8 mouse cellular contexts compared by ENCODE assay signal in the genomic region with DNA sequence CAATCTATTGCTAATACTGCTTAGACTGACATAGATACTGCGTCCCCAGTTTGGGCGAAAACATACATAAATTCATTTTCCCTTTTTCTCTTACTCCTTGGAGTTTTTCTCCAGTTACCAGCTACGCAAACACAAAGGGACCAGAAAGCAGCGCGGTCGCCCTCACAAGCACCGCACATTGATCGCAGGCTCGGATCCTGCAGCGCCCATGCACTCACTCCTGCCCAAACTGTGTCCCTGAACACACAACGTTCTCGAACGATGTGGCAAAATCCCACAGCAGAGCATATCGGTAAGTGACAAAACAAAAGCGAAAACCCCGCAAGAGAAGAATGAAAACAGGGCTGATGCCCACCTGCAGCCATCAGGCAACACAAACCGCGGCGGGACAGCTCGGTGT. TPM values are rescaled to one million over a fixed set of nuclear protein-coding genes. Genes with fewer than 3 reads are reported as not detected.
DNase-seq lines count a peak whose midpoint lies in the region; ATAC-seq and TF ChIP-seq lines count a peak whose summit lies in the region.

No protein-coding gene starts in this region.

- TF ChIP-seq POLR2A in spleen, adult 2 months (IDR thresholded peaks at IDR 0.05; ENCODE audit: low read depth, low read length) = no peak

- no peaks in the 10 kb centered on the region for H3K9me3 ChIP-seq in forebrain, postnatal 0 days (ENCODE audit: low read length)
- no peaks in the 10 kb centered on the region for H3K9me3 ChIP-seq in liver, embryonic 15.5 days (replicated peaks)
- no peaks in the 10 kb centered on the region for H3K9me3 ChIP-seq in stomach, embryonic 16.5 days (replicated peaks; ENCODE audit: control insufficient read depth, low read length)

- under 1% methylated on average over 20 of the region's 20 CpGs for WGBS in spleen, adult 2 months
- WGBS in forebrain, postnatal 0 days = 2% methylated on average over 20 of the region's 20 CpGs
- under 1% methylated on average over 20 of the region's 20 CpGs for WGBS in liver, embryonic 15.5 days (ENCODE audit: insufficient replicate concordance)
- under 1% methylated on average over 20 of the region's 20 CpGs for WGBS in stomach, embryonic 16.5 days

- intact Hi-C loops in gastrocnemius, postnatal 14 days (cut with DNase I; ENCODE audit: low total_unique reads) = no loop called here

- DNase-seq in gastrocnemius, postnatal 25 days = peak; percentile 4
- DNase-seq in gastrocnemius, postnatal 14 days = no peak
- DNase-seq in spleen, adult 2 months (ENCODE audit: low read depth in 1 of 2, low spot score in 2 of 2) = no peak
- DNase-seq in spleen, adult 12 weeks (ENCODE audit: low spot score) = no peak
- no peak for DNase-seq in forebrain, postnatal 0 days
- DNase-seq in spleen, postnatal 10 days (ENCODE audit: low spot score in 2 of 2) = no peak

- H3K4me1 ChIP-seq in spleen, adult 2 months (ENCODE audit: control insufficient read depth, insufficient read depth, insufficient read length) = peaks cover 3% of the 10 kb centered on the region; the same call in 1 of the 2 replicates
- 0 out of 2 replicates have a peak, but pooled peaks cover 4% of the 10 kb centered on the region for H3K4me1 ChIP-seq in forebrain, postnatal 0 days (ENCODE audit: insufficient read depth)
- 0 out of 2 replicates have a peak, but pooled peaks cover 2% of the 10 kb centered on the region for H3K4me1 ChIP-seq in liver, embryonic 15.5 days (replicated peaks)
- H3K4me1 ChIP-seq in stomach, embryonic 16.5 days (ENCODE audit: control insufficient read depth, insufficient read depth, low read length) = no peaks in the 10 kb centered on the region

- H3K4me3 ChIP-seq in spleen, adult 2 months (ENCODE audit: extremely low read depth, insufficient read depth, insufficient read length) = peak overlapping the region; percentile 78
- H3K4me3 ChIP-seq in forebrain, postnatal 0 days (ENCODE audit: low read depth, low read length) = peak overlapping the region; percentile 60
- H3K4me3 ChIP-seq in liver, embryonic 15.5 days (replicated peaks) = peak overlapping the region; percentile 68
- H3K4me3 ChIP-seq in stomach, embryonic 16.5 days (replicated peaks; ENCODE audit: low read length) = peak overlapping the region; percentile 68

- TF ChIP-seq CTCF in spleen, adult 2 months (IDR thresholded peaks at IDR 0.05; ENCODE audit: extremely low read depth, insufficient read depth, insufficient read length, insufficient replicate concordance) = no peak
- TF ChIP-seq CTCF in forebrain, postnatal 0 days (IDR thresholded peaks at IDR 0.05; ENCODE audit: low read depth) = no peak

- peak overlapping the region; percentile 57 for H3K4me2 ChIP-seq in forebrain, postnatal 0 days (ENCODE audit: low read depth)
- peak overlapping the region; percentile 66 for H3K4me2 ChIP-seq in liver, embryonic 15.5 days
- peak overlapping the region; percentile 74 for H3K4me2 ChIP-seq in stomach, embryonic 16.5 days (ENCODE audit: low read depth, low read length)

- H3K27me3 ChIP-seq in spleen, adult 2 months (ENCODE audit: control insufficient read depth, insufficient read depth, low read length) = no peaks in the 10 kb centered on the region
- H3K27me3 ChIP-seq in forebrain, postnatal 0 days (ENCODE audit: insufficient read depth, low read length) = no peaks in the 10 kb centered on the region
- H3K27me3 ChIP-seq in liver, embryonic 15.5 days = no peaks in the 10 kb centered on the region
- no peaks in the 10 kb centered on the region for H3K27me3 ChIP-seq in stomach, embryonic 16.5 days (ENCODE audit: control insufficient read depth, insufficient read depth, low read length)

- peak overlapping the region; percentile 54 for H3K27ac ChIP-seq in spleen, adult 2 months (ENCODE audit: insufficient read depth, low read length)
- peak overlapping the region; percentile 47; the same call in 1 of the 2 replicates for H3K27ac ChIP-seq in forebrain, postnatal 0 days (ENCODE audit: low read depth, low read length)
- H3K27ac ChIP-seq in liver, embryonic 15.5 days (replicated peaks) = peak overlapping the region; percentile 64
- H3K27ac ChIP-seq in stomach, embryonic 16.5 days (ENCODE audit: low read length) = peak overlapping the region; percentile 38

- H3K36me3 ChIP-seq in spleen, adult 2 months (ENCODE audit: control insufficient read depth, insufficient read depth, low read length) = 0 out of 2 replicates have a peak, but pooled peaks cover 2% of the 10 kb centered on the region
- H3K36me3 ChIP-seq in forebrain, postnatal 0 days (ENCODE audit: insufficient read depth) = no peaks in the 10 kb centered on the region
- H3K36me3 ChIP-seq in liver, embryonic 15.5 days (replicated peaks) = peaks cover 6% of the 10 kb centered on the region; the same call in 1 of the 2 replicates
- H3K36me3 ChIP-seq in stomach, embryonic 16.5 days (ENCODE audit: control insufficient read depth, insufficient read depth, low read length) = peaks cover 7% of the 10 kb centered on the region; the same call in 1 of the 2 replicates

- peak; percentile 77 for ATAC-seq in forebrain, postnatal 0 days
- peak; percentile 61 for ATAC-seq in liver, embryonic 15.5 days (ENCODE audit: insufficient read depth)
- peak; percentile 45; the same call in 1 of the 2 replicates for ATAC-seq in stomach, embryonic 16.5 days (ENCODE audit: insufficient read depth, low FRiP score)

- H3K9ac ChIP-seq in forebrain, postnatal 0 days = peak overlapping the region; percentile 67
- H3K9ac ChIP-seq in liver, embryonic 15.5 days = peak overlapping the region; percentile 57
- H3K9ac ChIP-seq in stomach, embryonic 16.5 days (ENCODE audit: low read length) = peak overlapping the region; percentile 74

RNA-seq across cellular contexts. Expression of gene Zfp141, which starts 0.4 kb away (rescaled TPM):
- total RNA-seq in gastrocnemius, postnatal 25 days (2021) = 1 to 10 TPM; 4.7 to 6.1 TPM
- 1 to 10 TPM; 5.1 to 7.2 TPM for total RNA-seq in gastrocnemius, postnatal 14 days (2021)
- 3.8 and 4.2 TPM in 2 replicates for polyA plus RNA-seq in spleen, adult 2 months (2012; rRNA removed)
- 22.3 and 29.0 TPM in 2 replicates for total RNA-seq in forebrain, postnatal 0 days (2014; rRNA removed)
- 8.4 and 9.9 TPM in 2 replicates for polyA plus RNA-seq in forebrain, postnatal 0 days (2015; fragmentation: Nextera tagmentation; extraction: Ambion mirVana)
- 3.1 and 3.4 TPM in 2 replicates for polyA plus RNA-seq in liver, embryonic 15.5 days (2015; fragmentation: Nextera tagmentation; extraction: Ambion mirVana)
- 7.9 and 8.3 TPM in 2 replicates for polyA plus RNA-seq in stomach, embryonic 16.5 days (2015; fragmentation: Nextera tagmentation; extraction: Ambion mirVana)

RNA-seq across cellular contexts. Expression of gene 4933421I07Rik, which starts 57.3 kb away (rescaled TPM):
- not detected for total RNA-seq in gastrocnemius, postnatal 25 days (2021)
- not detected for total RNA-seq in gastrocnemius, postnatal 14 days (2021)
- not detected in 2 replicates for polyA plus RNA-seq in spleen, adult 2 months (2012; rRNA removed)
- total RNA-seq in forebrain, postnatal 0 days (2014; rRNA removed) = 0.23 TPM in 1 of 2 replicates, not detected in the other
- polyA plus RNA-seq in forebrain, postnatal 0 days (2015; fragmentation: Nextera tagmentation; extraction: Ambion mirVana) = not detected in 2 replicates
- polyA plus RNA-seq in liver, embryonic 15.5 days (2015; fragmentation: Nextera tagmentation; extraction: Ambion mirVana) = not detected in 2 replicates
- polyA plus RNA-seq in stomach, embryonic 16.5 days (2015; fragmentation: Nextera tagmentation; extraction: Ambion mirVana) = not detected in 2 replicates
